Mouse (Mus musculus): ENCODE data around the gene Ttc7b.

Ttc7b gene

GRCm38 (mm10) chr12:100310471-100311392 is 209.9 kb downstream of the Ttc7b start:
- DNase-seq (ENCODE audit: low read depth in 1 of 2, low spot score in 2 of 2), result no peak

- no peak for DNase-seq (ENCODE audit: low read depth in 1 of 2, low spot score in 2 of 2)
Observed at GRCm38 (mm10) chr12:100309201-100309600, 211.4 kb downstream of the Ttc7b start.

- no peak for DNase-seq (ENCODE audit: low read depth in 1 of 2, low spot score in 2 of 2)
Observed at GRCm38 (mm10) chr12:100307501-100308260, 212.9 kb downstream of the Ttc7b start.

- DNase-seq (ENCODE audit: low read depth in 1 of 2, low spot score in 2 of 2), result no peak
Observed at GRCm38 (mm10) chr12:100306336-100306735, 214.3 kb downstream of the Ttc7b start.

- DNase-seq (ENCODE audit: low read depth in 1 of 2, low spot score in 2 of 2), result no peak
Observed at GRCm38 (mm10) chr12:100305051-100305673, 215.5 kb downstream of the Ttc7b start.

- no peak for DNase-seq (ENCODE audit: low read depth in 1 of 2, low spot score in 2 of 2)
Observed at GRCm38 (mm10) chr12:100304280-100304679, 216.3 kb downstream of the Ttc7b start.

- no peak for DNase-seq (ENCODE audit: low read depth in 1 of 2, low spot score in 2 of 2)
Observed at GRCm38 (mm10) chr12:100303141-100303540, 217.5 kb downstream of the Ttc7b start.

GRCm38 (mm10) chr12:100300446-100300845 is 220.2 kb downstream of the Ttc7b start:
- DNase-seq (ENCODE audit: low read depth in 1 of 2, low spot score in 2 of 2), result no peak

GRCm38 (mm10) chr12:100299322-100299726 is 221.3 kb downstream of the Ttc7b start:
- DNase-seq (ENCODE audit: low read depth in 1 of 2, low spot score in 2 of 2), result no peak

GRCm38 (mm10) chr12:100298788-100299187 is 221.8 kb downstream of the Ttc7b start:
- no peak for DNase-seq (ENCODE audit: low read depth in 1 of 2, low spot score in 2 of 2)

- DNase-seq (ENCODE audit: low read depth in 1 of 2, low spot score in 2 of 2), result no peak
Observed at GRCm38 (mm10) chr12:100297961-100298360, 222.7 kb downstream of the Ttc7b start.

- no peak for DNase-seq (ENCODE audit: low read depth in 1 of 2, low spot score in 2 of 2)
Observed at GRCm38 (mm10) chr12:100294457-100294856, 226.2 kb downstream of the Ttc7b start.

GRCm38 (mm10) chr12:100293956-100294355 is 226.7 kb downstream of the Ttc7b start:
- DNase-seq (ENCODE audit: low read depth in 1 of 2, low spot score in 2 of 2), result no peak

GRCm38 (mm10) chr12:100290711-100291685 is 229.6 kb downstream of the Ttc7b start:
- DNase-seq (ENCODE audit: low read depth in 1 of 2, low spot score in 2 of 2), result no peak

- DNase-seq (ENCODE audit: low read depth in 1 of 2, low spot score in 2 of 2), result no peak
Observed at GRCm38 (mm10) chr12:100290178-100290531, 230.5 kb downstream of the Ttc7b start.

GRCm38 (mm10) chr12:100289267-100290177 is 231.1 kb downstream of the Ttc7b start:
- no peak for DNase-seq (ENCODE audit: low read depth in 1 of 2, low spot score in 2 of 2)

- no peak for DNase-seq (ENCODE audit: low read depth in 1 of 2, low spot score in 2 of 2)
Observed at GRCm38 (mm10) chr12:100288018-100288417, 232.6 kb downstream of the Ttc7b start.

- no peak for DNase-seq (ENCODE audit: low read depth in 1 of 2, low spot score in 2 of 2)
Observed at GRCm38 (mm10) chr12:100287565-100287964, 233.1 kb downstream of the Ttc7b start.

- DNase-seq (ENCODE audit: low read depth in 1 of 2, low spot score in 2 of 2), result no peak
Observed at GRCm38 (mm10) chr12:100283283-100283682, 237.3 kb downstream of the Ttc7b start.

All from monocyte, adult 2 months (primary cell).